ENCODE assay signal across 8 mouse cellular contexts in genomic region chr6:4544554-4544953, GRCm38 (mm10). TPM values are rescaled to one million over a fixed set of nuclear protein-coding genes. Genes with fewer than 3 reads are reported as not detected.
DNase-seq lines count a peak whose midpoint lies in the region; ATAC-seq and TF ChIP-seq lines count a peak whose summit lies in the region.

No protein-coding gene starts in this region.

- DNase-seq in forebrain, embryonic 11.5 days (ENCODE audit: low spot score), result peak; percentile 65
- no peak for DNase-seq in spleen, adult 2 months (ENCODE audit: low read depth in 1 of 2, low spot score in 2 of 2)
- no peak for DNase-seq in spleen, adult 12 weeks (ENCODE audit: low spot score)
- DNase-seq in kidney, postnatal 36 days, result peak; percentile 36 to 56
- peak; percentile 31 for DNase-seq in skeletal muscle tissue, adult 2 months (ENCODE audit: low read depth, low spot score)
- DNase-seq in urinary bladder, postnatal 4 days (ENCODE audit: low spot score in 2 of 2), result no peak

- H3K9ac ChIP-seq in forebrain, embryonic 11.5 days (ENCODE audit: low read length), result no peak overlapping the region
- H3K9ac ChIP-seq in forebrain, embryonic 12.5 days, result no peak overlapping the region

- no peak overlapping the region for H3K27ac ChIP-seq in forebrain, embryonic 11.5 days (ENCODE audit: low read depth, low read length)
- H3K27ac ChIP-seq in forebrain, embryonic 12.5 days, result no peak overlapping the region
- no peak overlapping the region for H3K27ac ChIP-seq in spleen, adult 2 months (ENCODE audit: insufficient read depth, low read length)
- H3K27ac ChIP-seq in cortical plate, adult 2 months (ENCODE audit: insufficient read depth, low read length), result no peak overlapping the region

- H3K9me3 ChIP-seq in forebrain, embryonic 11.5 days (ENCODE audit: control insufficient read depth, low read length), result no peaks in the 10 kb centered on the region
- no peaks in the 10 kb centered on the region for H3K9me3 ChIP-seq in forebrain, embryonic 12.5 days

- WGBS in forebrain, embryonic 11.5 days, result 50% methylated on average over 6 of the region's 6 CpGs
- 45% methylated on average over 6 of the region's 6 CpGs for WGBS in forebrain, embryonic 12.5 days
- 45% methylated on average over 6 of the region's 6 CpGs for WGBS in spleen, adult 2 months

- H3K36me3 ChIP-seq in forebrain, embryonic 11.5 days (ENCODE audit: control insufficient read depth, insufficient read depth, low read length), result no peaks in the 10 kb centered on the region
- H3K36me3 ChIP-seq in forebrain, embryonic 12.5 days (replicated peaks), result no peaks in the 10 kb centered on the region
- no peaks in the 10 kb centered on the region for H3K36me3 ChIP-seq in spleen, adult 2 months (ENCODE audit: control insufficient read depth, insufficient read depth, low read length)

- TF ChIP-seq CTCF in spleen, adult 2 months (IDR thresholded peaks at IDR 0.05; ENCODE audit: extremely low read depth, insufficient read depth, insufficient read length, insufficient replicate concordance), result peak; percentile 29; the same call in 1 of the 2 replicates
- 0 out of 2 replicates have a peak, but pooled peaks have one; percentile 9 for TF ChIP-seq CTCF in cortical plate, adult 2 months (IDR thresholded peaks at IDR 0.05; ENCODE audit: extremely low read depth, insufficient read depth, low read length)

- no peak overlapping the region for H3K4me2 ChIP-seq in forebrain, embryonic 11.5 days (ENCODE audit: low read depth, low read length, severe bottlenecking)
- no peak overlapping the region for H3K4me2 ChIP-seq in forebrain, embryonic 12.5 days

- no peaks in the 10 kb centered on the region for H3K4me1 ChIP-seq in forebrain, embryonic 11.5 days (replicated peaks; ENCODE audit: control insufficient read depth, insufficient read depth, low read length)
- no peaks in the 10 kb centered on the region for H3K4me1 ChIP-seq in forebrain, embryonic 12.5 days
- H3K4me1 ChIP-seq in spleen, adult 2 months (ENCODE audit: control insufficient read depth, insufficient read depth, insufficient read length), result no peaks in the 10 kb centered on the region
- H3K4me1 ChIP-seq in cortical plate, adult 2 months (ENCODE audit: control insufficient read depth, insufficient read depth, low read length), result no peaks in the 10 kb centered on the region

- no peak for TF ChIP-seq POLR2A in spleen, adult 2 months (IDR thresholded peaks at IDR 0.05; ENCODE audit: low read depth, low read length)
- TF ChIP-seq POLR2A in cortical plate, adult 2 months (IDR thresholded peaks at IDR 0.05; ENCODE audit: extremely low read depth, insufficient read depth, low read length), result no peak

- H3K27me3 ChIP-seq in forebrain, embryonic 11.5 days (ENCODE audit: control insufficient read depth, insufficient read depth, low read length), result no peaks in the 10 kb centered on the region
- no peaks in the 10 kb centered on the region for H3K27me3 ChIP-seq in forebrain, embryonic 12.5 days
- H3K27me3 ChIP-seq in spleen, adult 2 months (ENCODE audit: control insufficient read depth, insufficient read depth, low read length), result no peaks in the 10 kb centered on the region

- H3K4me3 ChIP-seq in forebrain, embryonic 11.5 days (ENCODE audit: low read depth, low read length), result no peak overlapping the region
- no peak overlapping the region for H3K4me3 ChIP-seq in forebrain, embryonic 12.5 days (replicated peaks)
- no peak overlapping the region for H3K4me3 ChIP-seq in spleen, adult 2 months (ENCODE audit: extremely low read depth, insufficient read depth, insufficient read length)
- no peak overlapping the region for H3K4me3 ChIP-seq in cortical plate, adult 2 months (ENCODE audit: insufficient read depth, low read length)

- ATAC-seq in forebrain, embryonic 11.5 days (replicated peaks; ENCODE audit: low FRiP score), result no peak
- no peak for ATAC-seq in forebrain, embryonic 12.5 days (ENCODE audit: low FRiP score)

RNA-seq across cellular contexts. Expression of gene Col1a2, which starts 39.9 kb away (rescaled TPM):
- 140 and 149 TPM in 2 replicates for polyA plus RNA-seq in forebrain, embryonic 11.5 days (2014; fragmentation: Nextera tagmentation; extraction: Ambion mirVana)
- polyA plus RNA-seq in forebrain, embryonic 12.5 days (2016; fragmentation: Nextera tagmentation; extraction: Ambion mirVana), result 146 and 193 TPM in 2 replicates
- 39.9 and 54.0 TPM in 2 replicates for polyA plus RNA-seq in spleen, adult 2 months (2012; rRNA removed)
- 6.5 and 8.1 TPM in 2 replicates for polyA plus RNA-seq in cortical plate, adult 2 months (2012; rRNA removed)

RNA-seq across cellular contexts. Expression of gene Casd1, which starts 56.1 kb away (rescaled TPM):
- polyA plus RNA-seq in forebrain, embryonic 11.5 days (2014; fragmentation: Nextera tagmentation; extraction: Ambion mirVana), result 42.1 TPM in 2 replicates
- polyA plus RNA-seq in forebrain, embryonic 12.5 days (2016; fragmentation: Nextera tagmentation; extraction: Ambion mirVana), result 35.3 and 36.7 TPM in 2 replicates
- polyA plus RNA-seq in spleen, adult 2 months (2012; rRNA removed), result 8.1 and 16.5 TPM in 2 replicates
- 36.1 and 36.7 TPM in 2 replicates for polyA plus RNA-seq in cortical plate, adult 2 months (2012; rRNA removed)

Comparison
In these comparisons a context has a peak if more than half of its experiments do, and no peak if none do; other contexts are left out.
1. DNase-seq: peak in forebrain, embryonic 11.5 days (single experiment), kidney, postnatal 36 days (2 of 2) and skeletal muscle tissue, adult 2 months (single experiment); none in spleen, adult 2 months (0 of 2), spleen, adult 12 weeks (single experiment) and urinary bladder, postnatal 4 days (0 of 2).